Mouse (Mus musculus): ENCODE measurements around the gene Snrnp70.

Gene Snrnp70

DNA sequence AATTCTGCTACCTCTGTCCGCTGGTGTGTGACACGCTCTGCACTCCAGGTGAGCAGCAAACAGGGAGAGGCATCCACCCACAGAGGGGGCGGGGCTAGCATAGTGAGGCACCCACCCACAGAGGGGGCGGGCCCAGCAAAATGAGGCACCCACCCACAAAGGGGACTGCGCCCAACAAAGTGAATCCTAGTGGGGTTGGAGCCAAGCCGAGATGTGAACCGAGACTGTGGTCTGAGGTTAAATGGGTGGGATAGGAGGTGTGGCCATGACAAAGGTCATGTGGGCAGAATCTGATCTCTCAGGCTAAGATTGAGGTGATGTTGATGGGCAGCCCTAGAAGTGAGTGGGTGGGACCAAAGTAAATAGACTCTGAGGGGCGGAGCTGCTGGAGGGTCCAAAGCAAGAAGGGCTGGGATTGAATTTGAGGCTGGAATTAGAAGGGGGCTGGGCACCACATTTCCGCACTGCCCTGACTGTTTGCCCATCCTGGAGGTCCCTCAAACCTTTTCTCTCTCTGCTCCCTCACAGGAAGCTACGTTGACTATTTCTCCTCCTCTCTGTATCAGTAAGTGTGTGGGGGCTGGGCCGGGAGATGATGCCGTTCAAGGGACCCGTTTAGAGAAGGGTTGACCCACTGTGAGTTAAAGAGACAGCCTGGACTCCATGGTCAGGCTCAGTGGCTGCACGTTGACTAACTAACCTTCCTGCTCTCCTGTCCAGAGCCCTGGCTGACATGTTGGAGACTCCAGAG, 57.2 kb downstream of the Snrnp70 start:
- no peak for DNase-seq (ENCODE audit: low read depth, low spot score)

- DNase-seq (ENCODE audit: low read depth, low spot score), result no peak
These were observed 58.1 kb downstream of the Snrnp70 start for GRCm38 (mm10) chr7:45337469-45337868.

GRCm38 (mm10) chr7:45336319-45336718, 59.2 kb downstream of the Snrnp70 start:
- no peak for DNase-seq (ENCODE audit: low read depth, low spot score)

- DNase-seq (ENCODE audit: low read depth, low spot score), result peak; percentile 83
These were observed 60.5 kb downstream of the Snrnp70 start, which contains the start of gene Hrc for GRCm38 (mm10) chr7:45335056-45335455. Hrc (plus strand) TSS chr7:45335290.

- peak; percentile 91 for DNase-seq (ENCODE audit: low read depth, low spot score)
These were observed 60.9 kb downstream of the Snrnp70 start for GRCm38 (mm10) chr7:45334605-45335004.

DNA sequence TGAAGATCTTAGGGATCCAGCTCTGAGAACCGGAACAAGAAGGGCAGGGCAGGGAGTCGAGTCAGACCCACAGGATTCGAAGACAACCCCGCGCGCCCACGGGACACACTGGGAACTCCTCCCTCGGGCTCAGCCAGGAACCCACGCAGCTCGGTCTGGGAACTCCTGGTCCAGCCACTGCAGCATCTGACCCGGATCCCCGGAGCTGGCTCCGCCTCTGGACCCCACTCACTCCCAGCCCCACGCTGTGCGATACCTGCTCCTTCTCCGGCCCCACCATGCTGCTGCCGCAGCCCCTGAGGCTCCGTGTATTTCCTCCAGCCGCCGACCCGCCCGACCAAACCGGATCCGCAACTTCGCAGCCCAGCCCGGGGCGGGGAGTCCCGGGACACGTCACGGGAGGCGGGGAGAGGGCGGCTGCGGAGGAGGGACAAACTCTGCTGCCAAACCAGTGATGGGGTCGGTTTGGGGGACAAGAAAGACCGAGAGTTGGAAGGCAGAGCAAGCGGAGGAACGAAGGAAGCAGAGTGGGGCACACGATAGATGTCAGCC, 62.0 kb downstream of the Snrnp70 start, which contains the start of gene Trpm4:
Gene Trpm4 (minus strand): TSS at position 350 of the 552 bp plus-strand sequence.
- peak; percentile 83 for DNase-seq (ENCODE audit: low read depth, low spot score)

DNA sequence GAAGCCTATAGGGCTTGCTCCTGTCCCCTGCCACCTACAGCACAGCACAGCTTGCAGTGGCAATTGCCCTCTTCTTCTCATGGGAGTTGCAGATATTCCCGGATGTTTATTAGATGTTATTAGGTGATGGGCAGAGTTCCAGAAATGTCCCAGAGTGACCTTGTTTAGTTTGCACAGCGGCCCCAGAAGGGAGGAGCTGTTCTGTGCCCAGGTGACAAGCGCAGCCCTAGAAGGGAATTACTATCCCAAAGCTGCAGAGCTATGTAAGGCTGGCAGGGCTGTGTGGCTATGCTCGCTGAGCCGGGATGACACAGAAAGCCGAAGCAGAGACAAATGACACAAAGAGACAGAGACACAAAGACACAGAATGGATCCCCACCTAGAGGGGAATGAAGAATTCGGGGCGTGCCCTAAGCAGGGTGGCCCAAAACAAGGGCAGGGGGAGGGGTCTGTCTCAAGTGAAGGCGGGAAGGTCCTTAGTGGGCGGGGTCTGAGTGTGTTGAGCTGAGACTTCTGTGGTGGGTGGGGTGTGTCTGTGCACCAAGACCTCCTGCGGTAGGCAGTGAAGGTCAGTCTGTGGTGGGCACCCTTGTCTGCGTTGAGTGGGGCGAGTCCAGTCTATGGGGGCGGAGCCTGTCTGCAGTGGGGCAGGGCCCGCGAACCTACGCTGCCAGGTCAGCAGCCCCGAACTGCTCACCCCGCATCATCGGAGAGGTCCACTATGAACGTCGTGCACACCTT, 62.7 kb downstream of the Snrnp70 start:
- DNase-seq (ENCODE audit: low read depth, low spot score), result peak; percentile 26

DNA sequence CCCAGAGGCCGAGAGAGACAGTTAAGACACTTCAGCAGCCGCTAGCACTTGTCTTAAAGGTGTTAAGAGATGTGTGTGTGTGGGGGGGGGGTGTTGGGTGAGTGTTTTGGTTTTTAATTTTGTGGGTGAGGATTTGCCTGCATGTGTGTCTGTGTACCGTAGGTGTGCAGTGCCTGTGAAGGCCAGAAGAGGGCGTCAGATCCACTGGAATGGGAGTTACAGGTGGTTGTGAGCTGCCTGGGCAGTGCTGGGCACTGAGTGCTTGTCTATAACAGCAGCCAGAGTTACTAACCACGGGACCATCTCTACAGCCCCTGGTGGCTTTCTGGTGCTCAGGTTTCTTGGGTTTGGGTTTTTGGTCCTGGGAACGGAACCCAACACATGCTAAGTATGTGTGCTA, 64.0 kb downstream of the Snrnp70 start:
- DNase-seq (ENCODE audit: low read depth, low spot score), result no peak

GRCm38 (mm10) chr7:45328841-45329475, 66.6 kb downstream of the Snrnp70 start:
- DNase-seq (ENCODE audit: low read depth, low spot score), result peak; percentile 49
